Mouse (Mus musculus) activated CD4-positive, CD25-positive, alpha-beta regulatory T cell, adult 4 months (primary cell): ENCODE data around the gene Fam118b. TPM values are rescaled to one million over a fixed set of nuclear protein-coding genes. Genes with fewer than 3 reads are reported as not detected.

ENCODE experiments used
- ATAC-seq: one replicate; pipeline ENCODE4 v1.8.0; 2017
- polyA plus RNA-seq, 2 experiments: library from polyadenylated mRNA; unstranded; fragments of 100-300 nt; shearing (Covaris generic); gene quantifications; one replicate each; pipeline ENCODE4 v1.2.1; 2017

Fam118b gene
- polyA plus RNA-seq: 10 to 100 TPM; 58.5 to 59.7 TPM

GRCm38 (mm10) chr9:35267146-35267975 is at the start of gene Fam118b, which contains the start of gene Rpusd4:
TSS of gene Fam118b (minus strand) at chr9:35267805.
TSS of gene Rpusd4 (plus strand) at chr9:35267865.
- peak; percentile 89 for ATAC-seq

DNA sequence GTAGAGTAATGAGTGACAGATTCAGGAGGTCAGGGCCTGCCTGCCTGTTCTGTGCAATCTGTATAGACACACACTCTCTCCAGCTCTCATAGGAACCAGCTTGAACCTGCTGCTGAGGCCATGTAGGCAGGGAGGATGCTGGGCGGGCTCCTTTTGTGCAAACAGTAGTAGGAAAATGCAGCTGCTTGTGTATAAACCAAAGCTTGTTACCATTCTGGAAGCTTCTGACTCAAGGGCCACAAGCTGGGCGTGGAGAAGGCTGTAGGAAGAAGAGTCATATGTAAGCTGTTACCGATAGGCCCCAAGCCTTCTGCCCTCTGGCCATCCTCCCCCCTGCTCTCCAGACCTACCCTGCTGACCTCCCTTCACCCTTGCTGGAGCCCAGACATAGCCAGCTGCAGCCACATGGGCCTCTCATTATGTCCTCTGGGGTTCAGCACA is 49.2 kb upstream of the Fam118b start:
- no peak for ATAC-seq

- ATAC-seq: no peak
Measured at GRCm38 (mm10) chr9:35314254-35314653, 46.6 kb upstream of the Fam118b start.

- ATAC-seq: no peak
Measured at GRCm38 (mm10) chr9:35313601-35314000, 46.0 kb upstream of the Fam118b start.

GRCm38 (mm10) chr9:35312516-35312915 is 44.9 kb upstream of the Fam118b start:
- no peak for ATAC-seq

DNA sequence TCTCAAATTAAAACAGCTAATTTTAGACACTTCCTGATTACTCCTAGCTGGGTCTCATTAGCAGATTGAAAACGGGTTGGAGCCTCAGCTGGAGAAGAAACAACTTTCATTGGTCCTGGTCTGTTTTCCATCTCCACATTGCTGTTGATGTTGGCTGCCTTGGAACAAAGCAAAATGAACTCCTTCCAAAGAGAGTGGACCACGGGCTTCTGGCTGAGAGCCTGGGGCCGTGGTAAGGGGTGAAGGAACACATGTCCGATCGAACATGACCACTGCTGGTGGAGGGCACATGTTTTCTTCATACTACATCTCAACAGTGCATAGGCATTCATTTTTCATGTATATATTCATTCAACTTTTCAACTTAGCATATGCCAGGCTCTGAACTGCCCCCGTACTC is 42.8 kb upstream of the Fam118b start:
- ATAC-seq: no peak

DNA sequence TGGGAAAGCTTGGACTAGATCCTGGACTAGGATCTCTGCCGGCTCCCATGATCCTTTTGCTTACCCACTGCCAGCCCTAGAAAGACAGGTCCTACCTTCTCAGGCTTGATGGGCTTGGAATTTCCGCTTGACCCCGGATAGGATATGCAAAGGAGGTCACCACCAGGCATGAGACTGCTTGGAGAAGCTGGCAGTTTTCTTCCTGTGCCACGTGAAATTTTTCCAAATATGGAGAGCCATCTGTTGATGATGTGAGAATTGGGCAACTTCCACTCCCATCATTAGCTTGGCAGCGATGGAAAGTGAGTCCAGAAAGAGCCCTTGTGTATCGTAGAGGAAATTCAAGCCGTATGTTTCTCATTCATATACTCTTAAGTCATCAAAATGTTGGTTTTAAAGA is 39.9 kb upstream of the Fam118b start:
- no peak for ATAC-seq

DNA sequence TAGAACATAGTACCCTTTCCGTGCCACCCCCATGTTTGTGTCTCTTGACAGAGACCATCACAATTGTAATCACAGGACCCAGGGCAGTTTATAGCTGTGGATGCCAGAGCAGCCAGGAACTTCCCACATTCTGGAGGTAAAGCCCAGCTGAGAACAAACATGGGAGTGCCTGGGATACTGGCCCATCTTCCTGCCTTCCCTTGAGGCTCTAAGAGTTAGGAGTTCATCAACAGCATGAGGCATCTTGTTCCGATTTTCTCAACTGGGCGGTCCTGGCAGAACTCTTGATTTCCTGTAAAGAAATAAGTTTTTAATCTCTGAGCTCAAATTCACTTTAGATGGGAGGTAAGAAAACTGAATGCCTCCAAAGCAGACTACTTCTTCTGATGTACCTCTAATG is 34.6 kb upstream of the Fam118b start:
- no peak for ATAC-seq

- no peak for ATAC-seq
Measured at GRCm38 (mm10) chr9:35297791-35298190, 30.2 kb upstream of the Fam118b start.

- ATAC-seq: no peak
Measured at GRCm38 (mm10) chr9:35293465-35293864, 25.9 kb upstream of the Fam118b start.

DNA sequence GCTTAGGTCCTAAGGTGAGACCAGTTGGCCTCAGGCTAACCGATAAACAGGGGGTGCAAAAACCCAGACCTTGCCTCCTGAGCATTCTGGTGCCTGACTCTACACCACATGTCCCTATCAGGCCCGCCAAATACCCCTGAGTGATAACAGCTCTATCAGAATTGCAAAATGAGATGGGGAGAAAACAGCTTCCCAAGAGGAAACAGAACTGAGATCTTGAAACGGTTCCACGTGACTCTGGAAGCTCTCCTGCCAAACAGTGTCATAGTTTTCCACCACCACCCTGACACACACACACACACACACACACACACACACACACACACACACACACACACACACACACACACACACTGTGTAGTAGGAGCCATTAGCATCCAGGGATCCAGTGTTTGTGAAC is 23.3 kb upstream of the Fam118b start:
- ATAC-seq: no peak

- ATAC-seq: no peak
Measured at GRCm38 (mm10) chr9:35290417-35290816, 22.8 kb upstream of the Fam118b start.

DNA sequence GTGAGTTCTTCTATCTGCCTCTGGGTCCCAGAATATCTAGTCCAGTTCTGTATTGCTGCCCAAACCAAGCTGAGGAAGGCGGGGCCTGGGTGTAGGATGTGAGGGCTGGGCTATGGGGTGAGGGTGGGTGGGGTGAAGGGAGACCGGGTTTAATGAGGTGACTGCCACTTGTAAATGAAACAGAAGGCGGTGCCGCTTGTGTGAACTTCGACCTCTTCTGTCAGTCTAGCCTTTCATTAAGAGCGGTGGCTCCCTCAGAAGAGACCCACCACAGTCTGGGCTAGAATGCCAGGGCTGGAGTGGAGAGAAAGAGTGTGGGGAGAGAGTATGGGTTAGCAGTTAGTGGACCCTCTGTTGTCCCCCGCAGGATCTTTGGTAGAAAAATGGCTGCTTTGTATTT is 22.4 kb upstream of the Fam118b start:
- ATAC-seq: no peak

- ATAC-seq: no peak
Measured at GRCm38 (mm10) chr9:35286351-35286750, 18.7 kb upstream of the Fam118b start.

DNA sequence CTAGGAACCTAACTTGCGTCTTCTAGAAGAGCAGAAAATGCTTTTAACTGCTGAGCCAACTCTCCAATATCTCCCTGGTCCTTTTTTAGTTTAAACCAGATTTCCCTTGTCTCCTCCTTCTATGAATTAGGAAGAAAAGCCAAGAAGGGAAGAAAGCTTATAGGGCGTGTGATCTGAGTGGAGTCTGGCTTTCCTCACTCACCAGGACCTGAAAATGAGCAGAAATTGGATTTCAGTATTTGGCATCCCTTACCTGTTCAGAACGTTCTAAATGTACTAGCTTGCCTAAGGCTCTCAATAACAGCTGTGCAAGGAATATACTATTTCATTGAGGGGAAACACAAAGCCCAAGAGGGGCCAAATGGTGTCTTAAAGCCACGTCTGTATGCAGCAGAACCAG is 16.7 kb upstream of the Fam118b start:
- no peak for ATAC-seq

DNA sequence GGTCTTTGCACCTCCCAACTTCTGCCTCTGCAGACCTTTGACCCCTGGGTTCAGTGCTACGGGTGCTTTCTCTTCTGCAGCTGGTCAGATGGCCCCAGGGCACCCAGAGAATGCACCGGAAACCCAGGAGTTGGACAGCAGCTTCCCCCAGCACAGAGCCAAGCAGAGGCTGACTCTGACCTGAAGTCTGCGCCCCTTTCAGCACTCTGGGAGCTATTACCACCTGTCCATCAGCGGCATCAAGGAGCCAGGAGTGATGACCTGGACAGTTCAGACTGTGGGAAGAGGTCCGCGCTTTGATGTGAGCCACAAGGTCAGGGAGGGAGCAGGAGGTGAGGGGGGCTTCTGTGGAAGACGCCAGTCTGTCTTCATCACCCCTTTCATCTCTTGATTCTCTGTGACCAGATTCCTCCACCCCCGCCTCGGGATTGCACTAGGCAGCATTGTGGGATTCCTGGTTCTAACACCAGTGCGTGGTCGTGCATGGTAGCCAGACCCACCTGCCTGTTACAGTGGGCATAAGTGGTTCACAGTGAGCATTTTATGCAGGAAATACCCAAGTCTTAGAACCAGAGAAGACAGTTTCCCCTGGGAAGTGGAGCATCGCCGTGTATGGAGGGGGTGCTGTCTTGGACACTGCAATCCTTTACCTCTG is 15.9 kb upstream of the Fam118b start:
- ATAC-seq: no peak

- no peak for ATAC-seq
Measured at GRCm38 (mm10) chr9:35282851-35283200, 15.2 kb upstream of the Fam118b start.

GRCm38 (mm10) chr9:35282006-35282850 is 14.6 kb upstream of the Fam118b start:
- peak; percentile 88 for ATAC-seq

- ATAC-seq: no peak
Measured at GRCm38 (mm10) chr9:35278451-35278850, 10.8 kb upstream of the Fam118b start.

GRCm38 (mm10) chr9:35277855-35278365 is 10.3 kb upstream of the Fam118b start:
- ATAC-seq: no peak

DNA sequence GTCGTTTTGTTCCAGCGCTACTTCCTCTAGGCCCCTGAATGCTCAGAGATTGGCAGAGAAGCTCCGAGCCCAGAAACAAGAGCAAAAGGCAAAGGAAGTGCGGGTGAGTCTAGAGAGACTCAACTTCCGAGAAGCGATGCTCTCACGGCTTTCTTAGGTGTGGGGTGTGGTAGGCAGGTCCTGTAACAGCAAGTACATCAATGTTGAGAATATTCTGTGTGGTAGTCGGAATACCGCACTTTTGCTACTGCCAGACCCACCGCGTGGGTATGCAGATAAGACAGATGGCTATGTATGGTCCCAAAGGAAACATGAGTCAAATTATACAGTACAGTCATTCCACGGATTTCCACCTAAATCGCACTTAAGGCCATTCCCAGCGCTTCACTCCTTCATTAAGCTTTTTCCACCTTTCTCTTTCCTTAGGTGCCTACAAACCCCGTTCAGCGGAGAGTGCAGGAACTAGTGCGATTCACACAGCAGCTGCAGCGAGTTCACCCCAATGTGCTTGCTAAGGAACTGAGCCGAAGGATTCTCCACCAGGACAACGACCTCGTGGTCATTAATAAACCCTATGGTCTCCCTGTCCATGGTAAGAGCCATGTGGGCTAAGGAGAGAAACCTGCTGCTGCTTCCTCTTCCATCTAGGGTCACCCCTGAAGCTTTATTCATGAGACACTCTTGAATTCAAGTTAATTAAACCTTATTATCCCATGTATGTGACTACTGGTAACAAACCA is 541 bp upstream of the Fam118b start:
- peak; percentile 38 for ATAC-seq

DNA sequence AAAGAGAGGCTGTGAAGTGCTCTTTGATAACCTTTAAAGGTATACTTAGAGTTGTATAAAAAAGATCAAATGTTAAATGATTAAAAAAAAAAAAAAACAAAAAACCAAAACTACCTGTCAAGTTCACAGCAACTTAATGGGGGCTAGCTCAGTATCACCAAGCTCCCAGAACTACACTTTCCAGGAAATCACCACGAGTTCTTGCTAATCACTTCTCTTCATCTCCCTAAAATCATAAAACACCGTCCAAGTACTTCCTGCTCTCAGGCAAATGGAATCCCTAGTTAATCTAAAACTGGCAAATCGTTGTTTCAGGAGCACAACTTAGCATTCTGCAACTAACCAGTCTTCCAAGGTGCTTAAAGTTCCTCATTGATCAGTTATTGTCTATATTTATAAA is 3.1 kb downstream of the Fam118b start:
- no peak for ATAC-seq
